Mouse (Mus musculus) layer of hippocampus, adult 18-20 months (tissue): Measurements from ENCODE around the gene Neto2. TPM values are rescaled to one million over a fixed set of nuclear protein-coding genes. Genes with fewer than 3 reads are reported as not detected.

Experiments used
- DNase-seq, 2 experiments: peaks; one replicate each; pipeline ENCODE4 v3.0.0; 2022; ENCODE audit warnings: low spot score in 2 of 2
- microRNA-seq, 2 experiments: library from miRNA; unstranded; fragments of <30 nt; microRNA quantifications; one replicate each; pipeline ENCODE4 v1.2.0; 2021
- total RNA-seq, 2 experiments: library from RNA; stranded (reverse); gene quantifications; 2 replicates each; pipeline ENCODE4 v1.2.3; 2021

The Neto2 gene
- total RNA-seq, 2 experiments from 2014 or later = 36.8 to 38.4 TPM

DNA sequence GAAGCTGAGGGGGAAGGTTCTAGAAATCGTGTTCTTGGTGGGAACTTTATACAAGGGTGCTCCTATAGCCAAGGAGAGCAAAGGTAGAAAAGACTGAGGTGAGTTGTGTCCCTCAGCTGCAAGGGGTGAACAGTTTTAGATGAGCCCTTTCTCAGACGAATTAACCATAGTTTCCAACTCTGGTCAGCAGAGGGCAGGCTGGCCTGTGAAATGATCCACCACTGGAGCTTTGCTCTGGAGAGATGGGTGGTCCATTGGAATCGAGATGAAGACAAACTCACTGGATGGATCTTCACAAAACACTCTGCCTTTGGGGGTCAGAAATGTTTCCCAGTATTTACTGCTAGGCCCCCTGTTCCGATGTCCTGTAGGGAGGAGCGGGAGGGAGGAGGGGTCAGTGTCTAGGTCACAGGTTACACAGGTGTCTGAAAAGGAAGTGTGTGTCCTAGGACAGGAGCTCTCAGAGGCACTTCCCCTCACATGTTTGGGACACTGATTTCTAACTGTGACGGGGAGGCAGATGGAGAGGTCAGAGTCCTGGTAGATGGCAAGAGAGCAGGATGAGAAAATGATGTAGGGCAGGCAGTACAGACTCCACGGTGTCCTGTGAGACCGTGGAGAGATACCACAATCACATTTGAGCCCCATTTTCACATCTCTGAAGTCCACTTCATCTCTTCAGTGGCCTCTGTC is 97.4 kb downstream of the Neto2 start:
- DNase-seq = peak; percentile 25 to 69

DNA sequence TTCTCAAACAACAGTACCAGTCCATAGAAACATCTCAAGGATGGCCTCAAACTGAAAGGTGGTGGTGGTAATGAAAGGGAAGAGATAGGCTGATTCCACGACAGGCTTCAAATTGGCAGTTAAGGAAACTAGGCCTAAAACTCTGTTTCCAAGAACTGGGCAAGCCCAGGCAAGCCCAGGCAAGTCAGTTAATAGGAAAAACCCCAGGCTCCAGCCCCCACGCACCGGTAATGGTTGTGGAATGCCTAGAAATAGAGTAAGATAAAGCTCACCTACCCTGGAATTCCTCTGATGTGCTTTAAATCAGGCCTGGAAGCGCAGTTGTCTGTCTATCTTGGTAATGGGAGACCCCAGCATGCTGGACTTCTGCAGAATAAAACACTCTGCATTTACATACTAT is 98.0 kb downstream of the Neto2 start:
- DNase-seq = no peak

DNA sequence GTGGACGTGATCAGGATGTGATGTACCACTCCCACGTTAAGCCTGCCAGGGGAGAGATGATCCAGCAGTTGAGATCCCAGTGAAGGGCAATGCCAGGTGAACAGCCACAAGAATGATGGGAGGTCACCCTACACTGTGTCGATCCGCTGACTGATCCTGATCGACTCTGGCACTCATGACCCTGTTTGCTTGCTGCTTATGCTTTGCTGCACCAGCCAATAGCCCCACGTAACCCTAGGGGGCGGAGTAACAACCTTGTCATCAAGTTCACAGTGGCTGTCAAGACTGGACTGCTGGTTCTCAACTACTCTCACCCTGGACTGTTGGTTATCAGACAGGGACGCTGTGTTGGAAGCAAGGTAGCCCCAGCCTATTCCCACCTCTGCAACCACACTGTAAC is 99.0 kb downstream of the Neto2 start:
- no peak for DNase-seq

DNA sequence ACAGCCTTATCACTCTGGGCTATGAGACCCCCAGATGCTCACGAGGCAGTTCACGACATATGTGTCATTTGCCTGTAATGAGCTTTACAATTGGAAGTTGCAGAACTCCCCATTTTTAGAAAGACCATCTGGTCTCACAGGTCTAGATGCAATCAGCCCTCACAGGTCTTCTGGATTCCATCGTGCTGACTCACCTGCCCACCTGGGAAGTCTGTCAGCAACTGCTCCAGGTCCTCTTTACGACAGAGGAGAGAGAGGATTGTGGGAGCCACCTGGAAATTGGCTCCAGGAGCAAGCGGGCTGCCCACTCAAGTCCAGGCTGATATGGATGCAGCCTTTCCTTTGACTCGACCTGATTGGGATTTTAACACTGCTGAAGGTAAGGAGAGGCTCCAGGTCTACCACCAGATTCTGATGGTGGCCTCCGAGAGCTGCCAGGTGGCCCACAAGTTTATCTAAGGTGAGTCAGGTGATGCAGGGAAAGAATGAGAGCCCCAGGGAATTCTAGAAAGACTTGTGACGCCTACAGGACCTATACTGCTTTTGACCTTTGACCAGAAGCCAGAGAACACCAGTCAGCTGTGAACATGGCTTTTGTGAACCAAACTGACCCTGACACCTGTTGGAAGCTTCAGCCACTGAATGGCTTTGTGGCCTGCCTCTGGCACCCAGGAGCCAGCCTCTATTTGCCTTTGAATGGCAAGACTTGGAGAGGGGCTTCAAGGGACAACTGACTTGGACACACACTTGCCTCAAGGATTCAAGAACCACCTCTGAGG is 103.1 kb downstream of the Neto2 start:
- no peak for DNase-seq

DNA sequence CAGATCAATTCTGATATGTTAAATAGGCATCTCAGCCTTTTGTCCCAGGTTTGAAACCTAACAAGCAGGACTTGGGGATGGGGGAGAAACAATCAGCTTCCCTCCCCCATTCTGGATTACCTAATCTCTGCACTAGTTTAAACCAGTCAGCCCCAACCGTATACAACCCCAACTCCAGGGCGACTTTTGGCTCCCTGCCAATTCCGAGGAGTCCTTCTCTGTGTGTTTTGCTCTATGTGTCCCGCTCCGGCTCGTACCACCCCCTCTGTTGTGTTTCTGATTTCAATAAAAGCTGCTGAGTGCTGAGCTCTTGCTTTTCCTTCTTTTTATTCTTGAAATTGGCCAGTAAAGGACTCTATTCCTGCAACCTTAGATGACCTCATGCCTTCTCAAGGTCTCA is 105.3 kb downstream of the Neto2 start:
- no peak for DNase-seq

DNA sequence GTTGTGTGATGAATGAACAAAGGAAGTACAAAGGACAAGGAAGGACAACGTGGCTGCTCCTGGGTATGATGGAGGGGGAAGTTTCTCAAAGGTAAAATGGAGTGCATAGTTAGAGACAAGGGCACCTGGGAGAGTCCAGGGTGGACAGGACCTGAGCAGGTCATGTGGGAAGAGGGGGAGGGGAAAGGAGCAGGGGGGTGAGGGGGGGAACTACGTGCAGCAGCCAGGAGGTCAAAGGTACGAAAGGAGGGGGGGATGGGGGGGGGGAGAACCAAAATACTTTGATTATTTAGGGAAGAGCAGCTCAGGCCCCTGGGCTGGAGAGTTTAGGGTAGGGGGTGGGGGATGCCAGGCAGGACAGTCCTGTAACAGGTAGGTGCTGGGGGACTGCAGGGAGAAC is 105.7 kb downstream of the Neto2 start:
- DNase-seq = no peak

DNA sequence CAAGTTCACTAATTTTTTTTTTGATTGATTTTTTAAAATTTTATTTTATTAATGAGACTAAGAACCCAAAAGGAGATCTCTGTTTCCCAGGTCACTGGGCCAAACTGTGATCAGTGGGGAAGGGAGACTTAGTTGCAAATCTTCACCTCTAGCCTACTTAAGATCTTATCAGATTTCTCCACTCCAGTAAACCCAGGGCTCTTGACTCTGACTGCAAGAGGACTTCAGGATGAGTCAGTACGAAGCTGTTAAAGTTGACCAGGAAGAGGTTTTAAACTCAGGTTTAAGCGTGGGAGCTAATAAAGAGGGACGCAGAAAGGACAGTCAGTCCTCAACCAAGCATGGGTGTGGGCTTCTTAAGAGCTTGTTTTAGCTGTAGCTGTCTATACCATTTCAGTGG is 107.4 kb downstream of the Neto2 start:
- no peak for DNase-seq

DNA sequence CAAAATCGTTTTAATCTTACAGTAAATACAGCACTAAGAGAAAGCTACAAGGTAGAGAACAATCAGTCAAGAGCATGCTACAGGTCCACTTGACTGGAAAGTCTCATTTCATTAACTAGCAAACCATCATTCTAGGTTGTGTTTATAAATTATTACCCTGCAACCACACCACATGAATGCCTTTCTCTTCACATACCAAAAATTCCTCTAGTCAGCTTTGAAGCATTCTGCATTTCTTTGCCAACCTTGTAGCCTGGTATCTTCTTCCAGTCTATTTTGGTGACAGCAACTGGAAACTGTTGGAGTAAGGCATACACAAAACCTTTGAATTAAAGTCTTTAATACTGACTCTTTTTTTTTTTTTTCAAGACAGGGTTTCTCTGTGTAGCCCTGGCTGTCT is 109.2 kb downstream of the Neto2 start:
- no peak for DNase-seq

DNA sequence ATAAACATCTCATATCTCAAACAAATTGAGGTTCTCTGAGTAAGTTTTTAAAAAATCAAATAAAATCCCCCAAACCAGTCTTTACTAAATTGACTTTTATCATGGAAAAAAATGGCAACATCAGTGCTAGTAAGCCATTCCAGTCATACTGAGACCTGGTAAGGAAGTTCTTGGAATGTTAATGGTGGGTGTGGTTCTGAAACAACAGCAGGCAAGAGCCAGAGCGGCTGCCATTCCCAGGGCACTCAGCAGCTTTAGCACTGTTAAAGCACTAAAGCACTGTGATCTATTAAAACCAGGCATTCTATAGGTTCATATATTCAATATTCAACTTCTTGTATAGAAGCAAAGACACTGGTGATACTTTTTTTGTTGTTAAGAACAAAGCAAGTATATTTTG is 110.5 kb downstream of the Neto2 start:
- DNase-seq = no peak

DNA sequence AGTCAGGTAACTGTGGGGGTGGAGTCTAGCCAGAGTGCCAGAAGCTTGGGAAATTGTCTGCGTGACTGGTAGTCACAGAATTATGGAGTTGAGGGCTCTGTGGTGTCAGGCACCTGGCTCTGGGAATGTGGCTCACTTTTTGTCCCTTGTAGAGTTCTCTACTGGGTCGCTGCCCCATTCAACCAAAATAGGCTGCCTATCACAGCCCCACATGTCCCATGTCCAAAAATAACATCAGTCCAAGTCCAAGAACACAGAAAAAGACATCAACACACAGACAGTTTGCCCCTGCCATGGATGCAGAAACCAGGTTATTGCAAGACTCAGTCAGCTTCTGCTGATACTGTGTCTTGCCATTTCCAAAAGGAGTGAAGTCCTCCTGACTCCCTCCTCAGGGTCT is 112.1 kb downstream of the Neto2 start:
- DNase-seq = no peak

Small RNA genes lying within 50 kb of the gene (microRNA-seq; reads per million reads assigned to microRNA genes)
- 0 reads per million in 2 experiments for gene Mir8109

Other genes with a start within 250 kb of the Neto2 start
- 10 to 100 TPM; 86.8 to 90.7 TPM for gene Gpt2, start 208.3 kb downstream of the Neto2 start, total RNA-seq
- 100 to 1,000 TPM; 211 to 226 TPM for gene Dnaja2, start 145.6 kb downstream of the Neto2 start, total RNA-seq
- 100 to 1,000 TPM; 160 to 162 TPM for gene Itfg1, start 140.0 kb upstream of the Neto2 start, total RNA-seq
- 10 to 100 TPM; 40.3 to 43.9 TPM for gene Phkb, start 140.0 kb upstream of the Neto2 start, total RNA-seq